Mouse (Mus musculus) layer of hippocampus, adult 2 months (tissue): Measurements from ENCODE around the gene Crebl2. TPM values are rescaled to one million over a fixed set of nuclear protein-coding genes. Genes with fewer than 3 reads are reported as not detected.
A peak's percentile ranks its signal among the peaks of the same experiment; 100 is the strongest.

Experiments
- DNase-seq, 2 experiments: peaks; one replicate each; pipeline ENCODE4 v3.0.0; 2022; ENCODE audit warnings: low spot score in 2 of 2
- H3K27ac ChIP-seq: fragments of 200-600 bp; 2 replicates; pipeline ENCODE4 v1.8.1; 2022
- H3K4me3 ChIP-seq: fragments of 200-600 bp; 2 replicates; pipeline ENCODE4 v1.8.1; 2022; ENCODE audit warnings: mild to moderate bottlenecking
- CTCF ChIP-seq: fragments of 200-600 bp; conservative IDR thresholded peaks from 2 replicates; pipeline ENCODE4 v1.8.1; 2022; ENCODE audit warnings: antibody characterized with exemption, mild to moderate bottlenecking, moderate library complexity
- total RNA-seq, 2 experiments: library from RNA; stranded (reverse); gene quantifications; 2 replicates each; pipeline ENCODE4 v1.2.3; 2021

Crebl2 gene
- total RNA-seq, 2 experiments from 2014 or later, result 39.6 to 40.9 TPM

- no peak for TF ChIP-seq CTCF
- DNase-seq, result no peak
- H3K27ac ChIP-seq, result no peak overlapping the region
- no peak overlapping the region for H3K4me3 ChIP-seq
Measured at GRCm38 (mm10) chr6:134845726-134846125, 15.8 kb downstream of the Crebl2 start.

GRCm38 (mm10) chr6:134846308-134846707 is 16.4 kb downstream of the Crebl2 start:
- Histone ChIP-seq H3K4me3 (no peak overlapping the region), H3K27ac (no peak overlapping the region)
- TF ChIP-seq CTCF, result no peak
- DNase-seq, result no peak

- DNase-seq, result no peak
Measured at GRCm38 (mm10) chr6:134847550-134847949, 17.6 kb downstream of the Crebl2 start.

GRCm38 (mm10) chr6:134848197-134848890 is 18.4 kb downstream of the Crebl2 start:
- no peak for DNase-seq
- TF ChIP-seq CTCF, result peak; percentile 67
- no peak overlapping the region for H3K4me3 ChIP-seq

More at GRCm38 (mm10) chr6:134847550-134847949, 17.6 kb downstream of the Crebl2 start:
- TF ChIP-seq CTCF, result no peak
- H3K27ac ChIP-seq, result no peak overlapping the region; the same call in 1 of the 2 replicates
- no peak overlapping the region for H3K4me3 ChIP-seq

GRCm38 (mm10) chr6:134849461-134849860 is 19.5 kb downstream of the Crebl2 start:
- H3K4me3 ChIP-seq, result no peak overlapping the region
- DNase-seq, result no peak
- no peak overlapping the region for H3K27ac ChIP-seq
- TF ChIP-seq CTCF, result no peak

More at GRCm38 (mm10) chr6:134848197-134848890, 18.4 kb downstream of the Crebl2 start:
- H3K27ac ChIP-seq, result no peak overlapping the region

- H3K4me3 ChIP-seq, result no peak overlapping the region
- no peak overlapping the region for H3K27ac ChIP-seq
- DNase-seq, result no peak
- TF ChIP-seq CTCF, result no peak
Measured at GRCm38 (mm10) chr6:134849985-134850384, 20.0 kb downstream of the Crebl2 start.

- H3K4me3 ChIP-seq, result no peak overlapping the region
- DNase-seq, result no peak
- no peak for TF ChIP-seq CTCF
Measured at GRCm38 (mm10) chr6:134854782-134855181, 24.8 kb downstream of the Crebl2 start.

GRCm38 (mm10) chr6:134855926-134856325 is 26.0 kb downstream of the Crebl2 start:
- no peak overlapping the region for H3K27ac ChIP-seq
- TF ChIP-seq CTCF, result no peak
- no peak overlapping the region for H3K4me3 ChIP-seq
- no peak for DNase-seq

More at GRCm38 (mm10) chr6:134854782-134855181, 24.8 kb downstream of the Crebl2 start:
- no peak overlapping the region for H3K27ac ChIP-seq

GRCm38 (mm10) chr6:134859021-134859420 is 29.1 kb downstream of the Crebl2 start:
- TF ChIP-seq CTCF, result no peak
- no peak overlapping the region for H3K4me3 ChIP-seq
- no peak overlapping the region for H3K27ac ChIP-seq
- no peak for DNase-seq

- no peak overlapping the region for H3K27ac ChIP-seq
- no peak overlapping the region for H3K4me3 ChIP-seq
- TF ChIP-seq CTCF, result no peak
- DNase-seq, result no peak
Measured at GRCm38 (mm10) chr6:134860275-134860674, 30.3 kb downstream of the Crebl2 start.

GRCm38 (mm10) chr6:134861386-134861785 is 31.4 kb downstream of the Crebl2 start:
- TF ChIP-seq CTCF, result no peak
- no peak overlapping the region for H3K27ac ChIP-seq
- DNase-seq, result no peak
- no peak overlapping the region for H3K4me3 ChIP-seq

GRCm38 (mm10) chr6:134862671-134863104 is 32.7 kb downstream of the Crebl2 start:
- DNase-seq, result peak; percentile 26
- Histone ChIP-seq H3K4me3 (peak overlapping the region; percentile 52), H3K27ac (peak overlapping the region; percentile 85)
- TF ChIP-seq CTCF, result no peak

GRCm38 (mm10) chr6:134863146-134863545 is 33.2 kb downstream of the Crebl2 start:
- Histone ChIP-seq H3K4me3 (peak overlapping the region; percentile 52), H3K27ac (peak overlapping the region; percentile 85)
- peak; percentile 93 for TF ChIP-seq CTCF
- peak; percentile 96 to 99 for DNase-seq

GRCm38 (mm10) chr6:134866113-134866512 is 36.2 kb downstream of the Crebl2 start:
- Histone ChIP-seq H3K4me3 (no peak overlapping the region), H3K27ac (no peak overlapping the region)
- no peak for DNase-seq
- no peak for TF ChIP-seq CTCF

GRCm38 (mm10) chr6:134867325-134867724 is 37.4 kb downstream of the Crebl2 start:
- H3K27ac ChIP-seq, result no peak overlapping the region
- no peak for DNase-seq
- H3K4me3 ChIP-seq, result no peak overlapping the region
- peak; percentile 54 for TF ChIP-seq CTCF
